Mouse (Mus musculus) cerebellum, adult 9-11 months (tissue): ENCODE results near the gene Aplp1.

Experiments
- DNase-seq: peaks from one replicate; pipeline ENCODE4 v3.0.0; 2022

The Aplp1 gene

GRCm38 (mm10) chr7:30408639-30409038 is 36.7 kb downstream of the Aplp1 start:
- DNase-seq: no peak

DNA sequence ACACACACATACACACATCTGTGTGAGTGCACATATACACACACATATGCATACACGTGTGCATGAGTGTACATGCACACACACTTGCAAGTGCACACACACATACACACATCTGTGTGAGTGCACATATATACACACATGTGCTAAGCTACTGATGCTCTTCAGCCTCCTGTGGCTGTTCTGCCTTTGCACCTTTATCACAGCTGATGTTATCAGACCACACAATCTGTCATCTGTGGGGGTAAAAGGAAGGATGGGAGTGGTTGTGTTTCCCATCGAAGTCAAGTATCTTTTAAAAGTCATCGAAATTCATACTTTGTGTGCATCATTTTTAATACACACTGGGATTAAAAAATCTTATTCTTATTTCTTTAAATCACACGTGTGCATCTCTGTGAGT is 43.0 kb downstream of the Aplp1 start:
- no peak for DNase-seq

DNA sequence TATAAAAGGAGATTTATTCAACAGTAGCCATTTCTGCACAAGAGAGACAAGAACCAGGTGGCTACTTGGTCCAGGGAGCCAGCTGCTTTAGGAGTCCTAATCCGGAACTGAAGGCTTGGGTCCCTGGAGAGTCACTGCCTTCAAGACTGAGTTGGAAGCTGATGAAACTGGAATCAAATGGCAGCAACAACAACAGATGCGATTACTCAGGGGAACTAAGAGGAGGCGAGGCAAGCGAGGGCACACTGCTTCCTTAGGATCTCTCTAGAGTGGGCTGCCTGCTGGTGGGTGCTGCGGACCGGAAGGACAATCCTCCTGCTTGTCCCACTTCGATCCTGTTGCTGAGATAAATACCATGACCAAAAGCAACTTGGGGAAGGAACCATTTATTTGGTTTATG is 45.7 kb downstream of the Aplp1 start:
- no peak for DNase-seq

DNA sequence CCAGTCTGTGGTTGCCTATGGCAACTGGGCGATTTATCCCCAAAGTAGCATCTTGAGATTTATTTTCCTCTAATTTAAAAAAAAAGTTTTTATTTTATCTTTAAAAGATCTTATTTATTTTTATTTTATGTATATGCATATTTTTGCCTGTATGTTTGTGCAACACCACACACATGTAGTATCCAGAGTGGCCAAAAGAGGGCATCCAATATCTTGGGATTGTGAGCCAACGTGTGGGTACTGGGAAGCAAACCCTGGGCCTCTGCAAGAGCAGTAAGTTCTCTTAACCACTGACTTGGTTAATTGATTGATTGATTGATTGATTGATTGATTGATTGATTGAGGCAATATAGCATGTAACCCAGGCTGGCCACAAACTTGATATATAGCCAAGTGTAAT is 50.5 kb downstream of the Aplp1 start:
- DNase-seq: no peak

GRCm38 (mm10) chr7:30394379-30394778 is 51.0 kb downstream of the Aplp1 start:
- no peak for DNase-seq

- no peak for DNase-seq
These were observed 51.7 kb downstream of the Aplp1 start for GRCm38 (mm10) chr7:30393631-30394030.

DNA sequence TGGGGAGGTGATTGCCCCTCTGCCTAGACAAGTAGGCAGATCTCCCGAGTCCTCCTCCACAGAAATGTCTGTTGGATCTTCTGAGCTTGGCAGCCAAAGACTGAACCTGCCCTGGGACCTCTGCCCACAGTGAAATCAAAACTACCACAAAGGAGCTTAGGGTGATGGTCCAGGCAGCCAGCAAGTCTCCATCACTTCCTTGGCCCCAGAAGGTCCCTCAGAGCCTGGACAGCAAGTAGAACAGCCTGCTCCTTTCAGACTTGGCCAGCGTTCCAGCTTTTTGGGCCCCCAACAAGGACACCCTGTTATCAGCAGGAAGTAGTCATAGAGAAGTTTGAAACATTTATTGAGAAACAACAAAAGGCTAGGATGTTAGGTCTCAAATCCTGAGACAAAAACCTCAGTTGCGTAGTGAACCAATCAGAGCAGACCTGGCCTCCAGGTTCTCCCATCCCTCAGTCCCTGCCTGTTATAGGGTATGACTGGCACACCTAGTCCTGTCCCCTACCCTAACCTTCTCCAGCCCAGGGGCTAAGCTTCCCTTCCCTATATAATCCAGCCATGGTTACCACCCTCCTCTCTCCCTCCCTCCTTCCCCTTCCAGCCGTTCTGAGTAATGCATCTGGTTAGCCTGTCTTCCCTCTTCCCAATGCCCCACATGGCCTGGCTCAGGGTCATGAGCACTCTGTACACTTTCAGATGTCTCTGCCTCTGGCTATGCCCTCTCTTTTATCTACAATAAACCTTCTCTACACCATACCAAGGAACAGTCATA is 52.4 kb downstream of the Aplp1 start:
- DNase-seq: no peak
